Mouse (Mus musculus): ENCODE measurements around the gene Matn4. TPM values are rescaled to one million over a fixed set of nuclear protein-coding genes. Genes with fewer than 3 reads are reported as not detected.

The Matn4 gene
- polyA plus RNA-seq, 1 experiment: not detected

GRCm38 (mm10) chr2:164444701-164445100 is 39.7 kb upstream of the Matn4 start:
- H3K4me1 ChIP-seq: peaks cover 23% of the 10 kb centered on the region
- H3K4me3 ChIP-seq (replicated peaks): no peak overlapping the region
- peaks cover 5% of the 10 kb centered on the region for H3K9me3 ChIP-seq
- H3K27me3 ChIP-seq (replicated peaks): peaks cover 77% of the 10 kb centered on the region
- TF ChIP-seq FLI1 (IDR thresholded peaks at IDR 0.05; ENCODE audit: low read length) (no peak), GATA1 (IDR thresholded peaks at IDR 0.05; ENCODE audit: borderline replicate concordance, low read length) (no peak)
- H3K36me3 ChIP-seq (replicated peaks; ENCODE audit: low read length): no peaks in the 10 kb centered on the region

GRCm38 (mm10) chr2:164443460-164444000 is 38.6 kb upstream of the Matn4 start, which contains the start of gene Sdc4:
TSS of gene Sdc4 (minus strand) at chr2:164443887.
- Histone ChIP-seq H3K36me3 (replicated peaks; ENCODE audit: low read length) (no peaks in the 10 kb centered on the region), H3K9me3 (no peaks in the 10 kb centered on the region), H3K27me3 (replicated peaks) (peaks cover 78% of the 10 kb centered on the region), H3K4me3 (replicated peaks) (peak within 1 kb of the TSS; percentile 87), H3K4me1 (peaks cover 23% of the 10 kb centered on the region)
- TF ChIP-seq FLI1 (IDR thresholded peaks at IDR 0.05; ENCODE audit: low read length) (no peak), GATA1 (IDR thresholded peaks at IDR 0.05; ENCODE audit: borderline replicate concordance, low read length) (no peak)

GRCm38 (mm10) chr2:164443051-164443437 is 38.1 kb upstream of the Matn4 start:
- TF ChIP-seq GATA1 (IDR thresholded peaks at IDR 0.05; ENCODE audit: borderline replicate concordance, low read length): no peak
- no peak for TF ChIP-seq FLI1 (IDR thresholded peaks at IDR 0.05; ENCODE audit: low read length)
- Histone ChIP-seq H3K4me1 (peaks cover 23% of the 10 kb centered on the region), H3K36me3 (replicated peaks; ENCODE audit: low read length) (no peaks in the 10 kb centered on the region), H3K9me3 (no peaks in the 10 kb centered on the region), H3K27me3 (replicated peaks) (peaks cover 78% of the 10 kb centered on the region), H3K4me3 (replicated peaks) (peak overlapping the region; percentile 87)

GRCm38 (mm10) chr2:164442315-164443050 is 37.5 kb upstream of the Matn4 start:
- peaks cover 83% of the 10 kb centered on the region for H3K27me3 ChIP-seq (replicated peaks)
- peaks cover 23% of the 10 kb centered on the region for H3K4me1 ChIP-seq
- H3K9me3 ChIP-seq: no peaks in the 10 kb centered on the region
- no peaks in the 10 kb centered on the region for H3K36me3 ChIP-seq (replicated peaks; ENCODE audit: low read length)
- peak overlapping the region; percentile 87 for H3K4me3 ChIP-seq (replicated peaks)
- TF ChIP-seq GATA1 (IDR thresholded peaks at IDR 0.05; ENCODE audit: borderline replicate concordance, low read length): no peak
- no peak for TF ChIP-seq FLI1 (IDR thresholded peaks at IDR 0.05; ENCODE audit: low read length)

GRCm38 (mm10) chr2:164441731-164442130 is 36.8 kb upstream of the Matn4 start:
- Histone ChIP-seq H3K36me3 (replicated peaks; ENCODE audit: low read length) (no peaks in the 10 kb centered on the region), H3K9me3 (no peaks in the 10 kb centered on the region), H3K4me1 (peaks cover 23% of the 10 kb centered on the region), H3K27me3 (replicated peaks) (peaks cover 87% of the 10 kb centered on the region), H3K4me3 (replicated peaks) (peak overlapping the region; percentile 87)
- TF ChIP-seq GATA1 (IDR thresholded peaks at IDR 0.05; ENCODE audit: borderline replicate concordance, low read length) (no peak), FLI1 (IDR thresholded peaks at IDR 0.05; ENCODE audit: low read length) (no peak)

- no peak for TF ChIP-seq FLI1 (IDR thresholded peaks at IDR 0.05; ENCODE audit: low read length)
- no peak for TF ChIP-seq GATA1 (IDR thresholded peaks at IDR 0.05; ENCODE audit: borderline replicate concordance, low read length)
- Histone ChIP-seq H3K27me3 (replicated peaks) (peaks cover 91% of the 10 kb centered on the region), H3K4me3 (replicated peaks) (peak overlapping the region; percentile 55), H3K4me1 (peaks cover 23% of the 10 kb centered on the region), H3K9me3 (no peaks in the 10 kb centered on the region), H3K36me3 (replicated peaks; ENCODE audit: low read length) (no peaks in the 10 kb centered on the region)
Observed at GRCm38 (mm10) chr2:164441155-164441554, 36.2 kb upstream of the Matn4 start.

GRCm38 (mm10) chr2:164440314-164440713 is 35.4 kb upstream of the Matn4 start:
- Histone ChIP-seq H3K4me1 (peaks cover 23% of the 10 kb centered on the region), H3K36me3 (replicated peaks; ENCODE audit: low read length) (no peaks in the 10 kb centered on the region), H3K27me3 (replicated peaks) (peaks cover 92% of the 10 kb centered on the region), H3K9me3 (no peaks in the 10 kb centered on the region), H3K4me3 (replicated peaks) (no peak overlapping the region)
- TF ChIP-seq FLI1 (IDR thresholded peaks at IDR 0.05; ENCODE audit: low read length): no peak
- TF ChIP-seq GATA1 (IDR thresholded peaks at IDR 0.05; ENCODE audit: borderline replicate concordance, low read length): no peak

- Histone ChIP-seq H3K27me3 (replicated peaks) (peaks cover 94% of the 10 kb centered on the region), H3K4me1 (peaks cover 23% of the 10 kb centered on the region), H3K4me3 (replicated peaks) (no peak overlapping the region)
Observed at GRCm38 (mm10) chr2:164439001-164439421, 34.1 kb upstream of the Matn4 start.

GRCm38 (mm10) chr2:164438257-164438656 is 33.3 kb upstream of the Matn4 start:
- no peaks in the 10 kb centered on the region for H3K36me3 ChIP-seq (replicated peaks; ENCODE audit: low read length)
- H3K4me1 ChIP-seq: peaks cover 20% of the 10 kb centered on the region
- peaks cover 94% of the 10 kb centered on the region for H3K27me3 ChIP-seq (replicated peaks)

More at GRCm38 (mm10) chr2:164439001-164439421, 34.1 kb upstream of the Matn4 start:
- TF ChIP-seq GATA1 (IDR thresholded peaks at IDR 0.05; ENCODE audit: borderline replicate concordance, low read length) (no peak), FLI1 (IDR thresholded peaks at IDR 0.05; ENCODE audit: low read length) (no peak)
- Histone ChIP-seq H3K36me3 (replicated peaks; ENCODE audit: low read length) (no peaks in the 10 kb centered on the region), H3K9me3 (no peaks in the 10 kb centered on the region)

GRCm38 (mm10) chr2:164437710-164438109 is 32.8 kb upstream of the Matn4 start:
- H3K4me3 ChIP-seq (replicated peaks): no peak overlapping the region
- TF ChIP-seq GATA1 (IDR thresholded peaks at IDR 0.05; ENCODE audit: borderline replicate concordance, low read length): no peak
- no peak for TF ChIP-seq FLI1 (IDR thresholded peaks at IDR 0.05; ENCODE audit: low read length)
- peaks cover 93% of the 10 kb centered on the region for H3K27me3 ChIP-seq (replicated peaks)
- no peaks in the 10 kb centered on the region for H3K36me3 ChIP-seq (replicated peaks; ENCODE audit: low read length)
- peaks cover 18% of the 10 kb centered on the region for H3K4me1 ChIP-seq
- H3K9me3 ChIP-seq: no peaks in the 10 kb centered on the region

More at GRCm38 (mm10) chr2:164438257-164438656, 33.3 kb upstream of the Matn4 start:
- no peak for TF ChIP-seq FLI1 (IDR thresholded peaks at IDR 0.05; ENCODE audit: low read length)
- no peak for TF ChIP-seq GATA1 (IDR thresholded peaks at IDR 0.05; ENCODE audit: borderline replicate concordance, low read length)
- Histone ChIP-seq H3K9me3 (no peaks in the 10 kb centered on the region), H3K4me3 (replicated peaks) (no peak overlapping the region)

All from megakaryocyte, embryonic 14.5 days (primary cell).